Mouse (Mus musculus) kidney, embryonic 14.5 days (tissue): ENCODE measurements at regions not wholly inside any gene's neighbourhood (a gene's known extent, or its start where the extent isn't known, plus 50 kb on each side); places are given as distances from the start of the nearest gene placed in this dataset.

Source experiments
- ATAC-seq: fragments of 200-750 bp; cut with Nextera tagmentation; 2 replicates; pipeline ENCODE4 v1.8.0; 2017; ENCODE audit warnings: moderate number of reproducible peaks, mild to moderate bottlenecking, moderate TSS enrichment, moderate library complexity; ENCODE audit not compliant: low FRiP score, low TSS enrichment
- H3K27ac ChIP-seq: fragments of 300-500 bp; sonication (generic); 2 replicates; pipeline ENCODE4 v1.5.1; 2014; ENCODE audit warnings: low read depth, mild to moderate bottlenecking, low read length, moderate library complexity, mixed read lengths
- H3K27me3 ChIP-seq: fragments of 300-500 bp; sonication (generic); 2 replicates; pipeline ENCODE4 v1.6.1; 2014; ENCODE audit warnings: mild to moderate bottlenecking, low read length; ENCODE audit not compliant: control insufficient read depth, insufficient read depth
- H3K36me3 ChIP-seq: fragments of 300-500 bp; sonication (generic); 2 replicates; pipeline ENCODE4 v1.6.1; 2014; ENCODE audit warnings: low read length, mixed read lengths; ENCODE audit not compliant: control insufficient read depth, insufficient read depth
- H3K4me1 ChIP-seq: fragments of 300-500 bp; sonication (generic); 2 replicates; pipeline ENCODE4 v1.6.1; 2014; ENCODE audit warnings: low read length, mixed read lengths; ENCODE audit not compliant: control insufficient read depth, insufficient read depth
- H3K4me2 ChIP-seq: fragments of 300-500 bp; sonication (generic); replicated peaks from 2 replicates; pipeline ENCODE4 v1.6.1; 2014; ENCODE audit warnings: low read depth, mild to moderate bottlenecking, low read length
- H3K4me3 ChIP-seq: fragments of 300-500 bp; sonication (generic); 2 replicates; pipeline ENCODE4 v1.5.1; 2014; ENCODE audit warnings: mild to moderate bottlenecking, low read length
- H3K9ac ChIP-seq: fragments of 300-500 bp; sonication (generic); 2 replicates; pipeline ENCODE4 v1.6.1; 2014; ENCODE audit warnings: low read depth, mild to moderate bottlenecking, low read length, moderate library complexity
- H3K9me3 ChIP-seq: fragments of 300-500 bp; sonication (generic); 2 replicates; pipeline ENCODE4 v1.6.1; 2016; ENCODE audit warnings: low read length; ENCODE audit not compliant: control insufficient read depth
- WGBS: fragments of 180-500 bp; shearing (Covaris S2); extraction: QIAGEN DNeasy Blood & Tissue Kit; methylation state at CpG from one replicate; pipeline ENCODE4 v1.1.7; 2014; 5-methylcytosine and 5-hydroxymethylcytosine counted together

- H3K27me3 ChIP-seq: no peaks in the 10 kb centered on the region
- 84% methylated on average over 4 of the region's 4 CpGs for WGBS
- no peaks in the 10 kb centered on the region for H3K9me3 ChIP-seq
These were observed 848.8 kb upstream of the Lrrc6 start for GRCm38 (mm10) chr15:67349501-67349900.

GRCm38 (mm10) chr15:67345179-67346148 is 844.8 kb upstream of the Lrrc6 start:
- Histone ChIP-seq H3K27ac (no peak overlapping the region), H3K27me3 (no peaks in the 10 kb centered on the region), H3K4me1 (no peaks in the 10 kb centered on the region), H3K36me3 (no peaks in the 10 kb centered on the region), H3K4me3 (no peak overlapping the region), H3K4me2 (no peak overlapping the region), H3K9me3 (no peaks in the 10 kb centered on the region), H3K9ac (no peak overlapping the region)
- 71% methylated on average over 7 of the region's 7 CpGs for WGBS
- no peak for ATAC-seq

More at GRCm38 (mm10) chr15:67349501-67349900, 848.8 kb upstream of the Lrrc6 start:
- no peak for ATAC-seq
- Histone ChIP-seq H3K9ac (no peak overlapping the region), H3K36me3 (no peaks in the 10 kb centered on the region), H3K27ac (no peak overlapping the region), H3K4me1 (no peaks in the 10 kb centered on the region), H3K4me2 (no peak overlapping the region), H3K4me3 (no peak overlapping the region)

GRCm38 (mm10) chr15:67342050-67342449 is 841.3 kb upstream of the Lrrc6 start:
- H3K27ac ChIP-seq: no peak overlapping the region
- H3K27me3 ChIP-seq: no peaks in the 10 kb centered on the region
- H3K4me3 ChIP-seq: no peak overlapping the region
- no peak for ATAC-seq
- no peaks in the 10 kb centered on the region for H3K9me3 ChIP-seq
- H3K4me1 ChIP-seq: no peaks in the 10 kb centered on the region
- no peaks in the 10 kb centered on the region for H3K36me3 ChIP-seq
- no peak overlapping the region for H3K4me2 ChIP-seq
- WGBS: 88% methylated on average over 3 of the region's 3 CpGs
- H3K9ac ChIP-seq: no peak overlapping the region

GRCm38 (mm10) chr15:67337040-67337395 is 836.3 kb upstream of the Lrrc6 start:
- Histone ChIP-seq H3K27ac (no peak overlapping the region), H3K27me3 (no peaks in the 10 kb centered on the region), H3K9me3 (no peaks in the 10 kb centered on the region), H3K4me1 (no peaks in the 10 kb centered on the region), H3K4me3 (no peak overlapping the region), H3K9ac (no peak overlapping the region), H3K36me3 (no peaks in the 10 kb centered on the region), H3K4me2 (no peak overlapping the region)
- no peak for ATAC-seq
- 95% methylated on average over 5 of the region's 5 CpGs for WGBS

GRCm38 (mm10) chr15:67336294-67337039 is 835.8 kb upstream of the Lrrc6 start:
- no peak overlapping the region for H3K9ac ChIP-seq
- H3K27ac ChIP-seq: no peak overlapping the region
- H3K36me3 ChIP-seq: no peaks in the 10 kb centered on the region
- no peaks in the 10 kb centered on the region for H3K27me3 ChIP-seq
- H3K4me1 ChIP-seq: no peaks in the 10 kb centered on the region
- no peaks in the 10 kb centered on the region for H3K9me3 ChIP-seq
- no peak for ATAC-seq
- WGBS: 57% methylated on average over 5 of the region's 5 CpGs
- H3K4me3 ChIP-seq: no peak overlapping the region
- H3K4me2 ChIP-seq: no peak overlapping the region

- Histone ChIP-seq H3K4me3 (no peak overlapping the region), H3K27me3 (no peaks in the 10 kb centered on the region), H3K4me1 (no peaks in the 10 kb centered on the region), H3K9me3 (no peaks in the 10 kb centered on the region), H3K36me3 (no peaks in the 10 kb centered on the region), H3K4me2 (no peak overlapping the region), H3K9ac (no peak overlapping the region), H3K27ac (no peak overlapping the region)
- WGBS: 69% methylated on average over 1 of the region's 1 CpGs
- ATAC-seq: no peak
These were observed 831.8 kb upstream of the Lrrc6 start for GRCm38 (mm10) chr15:67332521-67332920.

- Histone ChIP-seq H3K4me2 (no peak overlapping the region), H3K4me1 (no peaks in the 10 kb centered on the region), H3K36me3 (no peaks in the 10 kb centered on the region), H3K9me3 (no peaks in the 10 kb centered on the region), H3K27ac (no peak overlapping the region), H3K4me3 (no peak overlapping the region), H3K9ac (no peak overlapping the region), H3K27me3 (no peaks in the 10 kb centered on the region)
- ATAC-seq: no peak
- 80% methylated on average over 2 of the region's 2 CpGs for WGBS
These were observed 819.6 kb upstream of the Lrrc6 start for GRCm38 (mm10) chr15:67320292-67320691.

- Histone ChIP-seq H3K4me1 (no peaks in the 10 kb centered on the region), H3K27me3 (no peaks in the 10 kb centered on the region), H3K27ac (no peak overlapping the region), H3K9ac (no peak overlapping the region), H3K9me3 (no peaks in the 10 kb centered on the region), H3K36me3 (no peaks in the 10 kb centered on the region), H3K4me3 (no peak overlapping the region), H3K4me2 (no peak overlapping the region)
- ATAC-seq: no peak
- 82% methylated on average over 1 of the region's 1 CpGs for WGBS
These were observed 814.5 kb upstream of the Lrrc6 start for GRCm38 (mm10) chr15:67315202-67315601.

- Histone ChIP-seq H3K4me1 (no peaks in the 10 kb centered on the region), H3K9me3 (no peaks in the 10 kb centered on the region), H3K4me3 (no peak overlapping the region), H3K27me3 (no peaks in the 10 kb centered on the region), H3K9ac (no peak overlapping the region), H3K27ac (no peak overlapping the region), H3K36me3 (no peaks in the 10 kb centered on the region), H3K4me2 (no peak overlapping the region)
- no peak for ATAC-seq
These were observed 812.9 kb upstream of the Lrrc6 start for GRCm38 (mm10) chr15:67313648-67314047.
